In the genomic region with DNA sequence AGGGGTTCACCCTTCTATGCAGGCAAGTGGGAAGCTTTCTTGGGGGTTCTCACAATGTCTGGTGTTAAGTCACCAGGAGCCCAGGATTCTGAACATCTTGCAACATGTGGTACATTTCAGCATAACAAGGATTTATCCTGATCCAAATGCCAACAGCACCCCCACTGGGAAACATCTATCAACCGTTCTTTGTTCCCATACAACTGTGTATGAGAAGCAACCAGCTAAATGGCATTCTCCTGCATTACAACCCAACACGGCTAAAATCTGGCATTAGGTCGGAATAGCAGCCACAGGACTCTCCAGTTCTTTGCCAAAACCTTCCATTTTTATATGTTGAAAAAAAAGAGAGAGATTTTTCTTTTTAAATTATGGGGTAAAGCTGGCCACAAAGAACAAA, we compare ENCODE assay signal across 27 mouse cellular contexts. TPM values are rescaled to one million over a fixed set of nuclear protein-coding genes. Genes with fewer than 3 reads are reported as not detected.
A peak's percentile ranks its signal among the peaks of the same experiment; 100 is the strongest.
DNase-seq lines count a peak whose midpoint lies in the region; ATAC-seq and TF ChIP-seq lines count a peak whose summit lies in the region.
"Had no signal": no experiment of that assay in that cellular context is flagged by ENCODE, and none has a peak within 500 bp of the region (broad histone marks: within the 10 kb centered on the region; RNA-seq: fewer than 3 reads in every experiment).

No protein-coding gene starts in this region.

- H3K9ac ChIP-seq in liver, embryonic 11.5 days (ENCODE audit: low read depth, low read length): no peak overlapping the region
- H3K9ac ChIP-seq in liver, postnatal 0 days (replicated peaks): no peak overlapping the region
- H3K9ac ChIP-seq in neural tube, embryonic 13.5 days: no peak overlapping the region
- H3K9ac ChIP-seq: forebrain, postnatal 0 days; liver, embryonic 15.5 days; midbrain, embryonic 15.5 days had no signal

- 79% methylated on average over 3 of the region's 3 CpGs for WGBS in heart, embryonic 10.5 days
- WGBS in liver, embryonic 11.5 days: 68% methylated on average over 3 of the region's 3 CpGs
- WGBS in liver, postnatal 0 days (ENCODE audit: insufficient replicate concordance): 79% methylated on average over 3 of the region's 3 CpGs
- WGBS in neural tube, embryonic 13.5 days: 61% methylated on average over 3 of the region's 3 CpGs

- TF ChIP-seq CTCF in liver, postnatal 0 days (IDR thresholded peaks at IDR 0.05; ENCODE audit: low read depth): no peak

- H3K9me3 ChIP-seq in heart, embryonic 10.5 days: no peaks in the 10 kb centered on the region
- H3K9me3 ChIP-seq in liver, embryonic 11.5 days (ENCODE audit: control insufficient read depth, low read length): no peaks in the 10 kb centered on the region
- H3K9me3 ChIP-seq in liver, postnatal 0 days (ENCODE audit: low read length): no peaks in the 10 kb centered on the region
- H3K9me3 ChIP-seq in neural tube, embryonic 13.5 days: no peaks in the 10 kb centered on the region
- H3K9me3 ChIP-seq: forebrain, embryonic 10.5 days; G1E; hindbrain, embryonic 10.5 days; liver, embryonic 15.5 days; midbrain, embryonic 15.5 days had no signal

- 0 out of 2 replicates have a peak, but pooled peaks cover 9% of the 10 kb centered on the region for H3K36me3 ChIP-seq in heart, embryonic 10.5 days
- H3K36me3 ChIP-seq in liver, embryonic 11.5 days (ENCODE audit: control insufficient read depth, insufficient read depth, low read length): no peaks in the 10 kb centered on the region
- H3K36me3 ChIP-seq in liver, postnatal 0 days (replicated peaks; ENCODE audit: insufficient read depth, low read length): 0 out of 2 replicates have a peak, but pooled peaks cover 3% of the 10 kb centered on the region
- no peaks in the 10 kb centered on the region for H3K36me3 ChIP-seq in neural tube, embryonic 13.5 days
- H3K36me3 ChIP-seq: G1E; midbrain, embryonic 15.5 days had no signal

- no peak overlapping the region for H3K4me2 ChIP-seq in liver, embryonic 11.5 days
- no peak overlapping the region for H3K4me2 ChIP-seq in liver, postnatal 0 days (ENCODE audit: low read depth, low read length)
- H3K4me2 ChIP-seq in neural tube, embryonic 13.5 days: no peak overlapping the region
- H3K4me2 ChIP-seq: liver, embryonic 15.5 days; midbrain, embryonic 15.5 days had no signal

- peaks cover 45% of the 10 kb centered on the region for H3K4me1 ChIP-seq in heart, embryonic 10.5 days
- H3K4me1 ChIP-seq in liver, embryonic 11.5 days (replicated peaks; ENCODE audit: control insufficient read depth, insufficient read depth, low read length): peaks cover 9% of the 10 kb centered on the region; the same call in 1 of the 2 replicates
- H3K4me1 ChIP-seq in liver, postnatal 0 days (ENCODE audit: insufficient read depth): no peaks in the 10 kb centered on the region
- no peaks in the 10 kb centered on the region for H3K4me1 ChIP-seq in neural tube, embryonic 13.5 days (replicated peaks)
- H3K4me1 ChIP-seq: liver, embryonic 15.5 days; midbrain, embryonic 15.5 days had no signal

- no peak for TF ChIP-seq EP300 in liver, postnatal 0 days (IDR thresholded peaks at IDR 0.05; ENCODE audit: low read depth)

- no peak overlapping the region for H3K4me3 ChIP-seq in heart, embryonic 10.5 days
- H3K4me3 ChIP-seq in liver, embryonic 11.5 days (ENCODE audit: low read depth, low read length): no peak overlapping the region
- H3K4me3 ChIP-seq in liver, postnatal 0 days (ENCODE audit: low read depth, low read length): no peak overlapping the region
- no peak overlapping the region for H3K4me3 ChIP-seq in neural tube, embryonic 13.5 days
- H3K4me3 ChIP-seq: forebrain, embryonic 10.5 days; hindbrain, embryonic 10.5 days; left cerebral cortex, adult 2 months; liver, embryonic 15.5 days; midbrain, embryonic 15.5 days; myocyte had no signal

- no peaks in the 10 kb centered on the region for H3K27me3 ChIP-seq in heart, embryonic 10.5 days (ENCODE audit: insufficient read depth, poor library complexity, severe bottlenecking)
- no peaks in the 10 kb centered on the region for H3K27me3 ChIP-seq in liver, embryonic 11.5 days (replicated peaks; ENCODE audit: control insufficient read depth, insufficient read depth, low read length)
- H3K27me3 ChIP-seq in liver, postnatal 0 days (ENCODE audit: insufficient read depth, low read length): no peaks in the 10 kb centered on the region
- no peaks in the 10 kb centered on the region for H3K27me3 ChIP-seq in neural tube, embryonic 13.5 days
- H3K27me3 ChIP-seq: liver, embryonic 15.5 days; midbrain, embryonic 15.5 days had no signal

- H3K27ac ChIP-seq in heart, embryonic 10.5 days: peak overlapping the region; percentile 64; the same call in 1 of the 2 replicates
- peak overlapping the region; percentile 52 for H3K27ac ChIP-seq in liver, embryonic 11.5 days (ENCODE audit: low read depth, low read length)
- H3K27ac ChIP-seq in liver, postnatal 0 days (ENCODE audit: low read depth): no peak overlapping the region
- H3K27ac ChIP-seq in neural tube, embryonic 13.5 days (replicated peaks): 0 out of 2 replicates have a peak overlapping the region, but pooled peaks have one; percentile 28
- H3K27ac ChIP-seq: forebrain, embryonic 10.5 days; hindbrain, embryonic 10.5 days; left cerebral cortex, adult 2 months; liver, embryonic 15.5 days; midbrain, embryonic 15.5 days had no signal

- no peak for DNase-seq in heart, embryonic 10.5 days (ENCODE audit: low spot score)
- no peak for DNase-seq in heart, adult 9 months (ENCODE audit: low spot score in 2 of 2)
- DNase-seq in liver, embryonic 11.5 days (ENCODE audit: low spot score): no peak
- DNase-seq in liver, postnatal 0 days: no peak
- no peak for DNase-seq in neural tube, embryonic 10.5 days (ENCODE audit: extremely low spot score, low spot score)
- no peak for DNase-seq in thymus, postnatal 14 days
- DNase-seq: adrenal gland, postnatal 25 days; cerebellum, adult 11 months; cerebellum, postnatal 10 days; forebrain, postnatal 0 days; gastrocnemius, postnatal 36 days; kidney, postnatal 4 days; layer of hippocampus, adult 9-11 months; right cerebral cortex, postnatal 14 days; thymus, postnatal 25 days had no signal

- no peak for ATAC-seq in liver, embryonic 11.5 days (replicated peaks; ENCODE audit: low FRiP score)
- no peak for ATAC-seq in liver, postnatal 0 days
- no peak for ATAC-seq in neural tube, embryonic 13.5 days (ENCODE audit: low read depth)
- ATAC-seq: forebrain, postnatal 0 days; midbrain, embryonic 15.5 days had no signal

RNA-seq across cellular contexts. Expression of a gene that starts 16.5 kb away (rescaled TPM):
- 79.1 and 81.1 TPM in 2 replicates for polyA plus RNA-seq in heart, embryonic 10.5 days (2016; fragmentation: Nextera tagmentation; extraction: Ambion mirVana)
- 92.6 and 102 TPM in 2 replicates for polyA plus RNA-seq in liver, embryonic 11.5 days (2014; fragmentation: Nextera tagmentation; extraction: Ambion mirVana)
- polyA plus RNA-seq in liver, postnatal 0 days (2015; fragmentation: Nextera tagmentation; extraction: Ambion mirVana): 22.9 and 23.6 TPM in 2 replicates
- 37.9 and 51.4 TPM in 2 replicates for polyA plus RNA-seq in neural tube, embryonic 13.5 days (2015; fragmentation: Nextera tagmentation; extraction: Ambion mirVana)

RNA-seq across cellular contexts. Expression of a gene that starts 31.7 kb away (rescaled TPM):
- polyA plus RNA-seq in heart, embryonic 10.5 days (2016; fragmentation: Nextera tagmentation; extraction: Ambion mirVana): not detected in 2 replicates
- polyA plus RNA-seq in liver, embryonic 11.5 days (2014; fragmentation: Nextera tagmentation; extraction: Ambion mirVana): not detected in 2 replicates
- polyA plus RNA-seq in liver, postnatal 0 days (2015; fragmentation: Nextera tagmentation; extraction: Ambion mirVana): not detected in 2 replicates
- polyA plus RNA-seq in neural tube, embryonic 13.5 days (2015; fragmentation: Nextera tagmentation; extraction: Ambion mirVana): not detected in 2 replicates
- polyA plus RNA-seq: forebrain, embryonic 10.5 days; forebrain, postnatal 0 days; G1E; heart, embryonic 16.5 days; hindbrain, embryonic 10.5 days; kidney, embryonic 14.5 days; limb, embryonic 11.5 days; liver, embryonic 15.5 days; midbrain, embryonic 15.5 days; myocyte; spleen, adult 2 months had no signal
